Mouse (Mus musculus) midbrain, embryonic 14.5 days (tissue): Measurements from ENCODE around the gene Esrp2. TPM values are rescaled to one million over a fixed set of nuclear protein-coding genes. Genes with fewer than 3 reads are reported as not detected.
A peak's percentile ranks its signal among the peaks of the same experiment; 100 is the strongest.

Experiments
- ATAC-seq: fragments of 200-750 bp; cut with Nextera tagmentation; 2 replicates; pipeline ENCODE4 v1.8.0; 2017; ENCODE audit warnings: moderate number of reproducible peaks, moderate library complexity; ENCODE audit not compliant: low FRiP score, low TSS enrichment
- DNase-seq: peaks from one replicate; pipeline ENCODE4 v3.0.0-alpha.2; 2015
- H3K27ac ChIP-seq: fragments of 300-500 bp; sonication (generic); replicated peaks from 2 replicates; pipeline ENCODE4 v1.5.1; 2014; ENCODE audit warnings: mild to moderate bottlenecking, low read depth, low read length, moderate library complexity
- H3K27me3 ChIP-seq: fragments of 300-500 bp; sonication (generic); 2 replicates; pipeline ENCODE4 v1.6.1; 2014; ENCODE audit warnings: low read length, control low read depth, mixed read lengths; ENCODE audit not compliant: control insufficient read depth, insufficient read depth
- H3K36me3 ChIP-seq: fragments of 300-500 bp; sonication (generic); 2 replicates; pipeline ENCODE4 v1.6.1; 2014; ENCODE audit warnings: low read length, control low read depth; ENCODE audit not compliant: control insufficient read depth, insufficient read depth
- H3K4me1 ChIP-seq: fragments of 300-500 bp; sonication (generic); 2 replicates; pipeline ENCODE4 v1.6.1; 2014; ENCODE audit warnings: mild to moderate bottlenecking, antibody characterized with exemption, low read length, control low read depth; ENCODE audit not compliant: control insufficient read depth, insufficient read depth
- H3K4me2 ChIP-seq: fragments of 300-500 bp; sonication (generic); 2 replicates; pipeline ENCODE4 v1.6.1; 2014; ENCODE audit warnings: mild to moderate bottlenecking, low read length, moderate library complexity
- H3K4me3 ChIP-seq: fragments of 300-500 bp; sonication (generic); replicated peaks from 2 replicates; pipeline ENCODE4 v1.5.1; 2014; ENCODE audit warnings: low read depth, low read length
- H3K9ac ChIP-seq: fragments of 300-500 bp; sonication (generic); replicated peaks from 2 replicates; pipeline ENCODE4 v1.6.1; 2014; ENCODE audit warnings: mild to moderate bottlenecking, low read length, moderate library complexity
- H3K9me3 ChIP-seq: fragments of 300-500 bp; sonication (generic); 2 replicates; pipeline ENCODE4 v1.6.1; 2016; ENCODE audit warnings: low read length, control low read depth, mixed read lengths; ENCODE audit not compliant: control insufficient read depth
- WGBS: fragments of 180-500 bp; shearing (Covaris S2); extraction: QIAGEN DNeasy Blood & Tissue Kit; methylation state at CpG from one replicate; pipeline ENCODE4 v1.1.7; 2014; 5-methylcytosine and 5-hydroxymethylcytosine counted together
- polyA plus RNA-seq: library from polyadenylated mRNA; unstranded; fragments of >200 nt; fragmentation: Nextera tagmentation; extraction: Ambion mirVana; gene quantifications from 2 replicates; pipeline ENCODE4 v1.2.1, GENCODE M21; 2014

The Esrp2 gene
- polyA plus RNA-seq, 1 experiment from 2014 or later: 0.25 TPM

- Histone ChIP-seq H3K9ac (peak overlapping the region; percentile 84), H3K4me3 (peak overlapping the region; percentile 87), H3K4me1 (peaks cover 7% of the 10 kb centered on the region), H3K27ac (no peak overlapping the region), H3K9me3 (no peaks in the 10 kb centered on the region), H3K36me3 (peaks cover 17% of the 10 kb centered on the region; the same call in 1 of the 2 replicates), H3K4me2 (peak overlapping the region; percentile 74), H3K27me3 (no peaks in the 10 kb centered on the region)
- DNase-seq: no peak
- 91% methylated on average over 9 of the region's 9 CpGs for WGBS
- ATAC-seq: no peak
Observed at GRCm38 (mm10) chr8:106151041-106151440, 14.3 kb upstream of the Esrp2 start.

GRCm38 (mm10) chr8:106150653-106151000, 13.9 kb upstream of the Esrp2 start:
- DNase-seq (no peak), ATAC-seq (no peak)
- 18% methylated on average over 8 of the region's 8 CpGs for WGBS
- no peaks in the 10 kb centered on the region for H3K27me3 ChIP-seq
- H3K9me3 ChIP-seq: no peaks in the 10 kb centered on the region
- peak overlapping the region; percentile 74 for H3K4me2 ChIP-seq
- H3K4me1 ChIP-seq: peaks cover 7% of the 10 kb centered on the region
- peak overlapping the region; percentile 70; the same call in 1 of the 2 replicates for H3K27ac ChIP-seq
- peaks cover 14% of the 10 kb centered on the region; the same call in 1 of the 2 replicates for H3K36me3 ChIP-seq
- H3K4me3 ChIP-seq: peak overlapping the region; percentile 87
- H3K9ac ChIP-seq: peak overlapping the region; percentile 84

GRCm38 (mm10) chr8:106149801-106150652, 13.3 kb upstream of the Esrp2 start, which contains the start of gene Pla2g15:
TSS of gene Pla2g15 (plus strand) at chr8:106150399.
- peak within 1 kb of the TSS; percentile 84 for H3K9ac ChIP-seq
- H3K4me1 ChIP-seq: peaks cover 7% of the 10 kb centered on the region
- H3K9me3 ChIP-seq: no peaks in the 10 kb centered on the region
- peak within 1 kb of the TSS; percentile 70; the same call in 1 of the 2 replicates for H3K27ac ChIP-seq
- WGBS: 2% methylated on average over 38 of the region's 38 CpGs
- H3K27me3 ChIP-seq: no peaks in the 10 kb centered on the region
- peak within 1 kb of the TSS; percentile 74 for H3K4me2 ChIP-seq
- ATAC-seq (peak; percentile 96), DNase-seq (peak; percentile 95)
- H3K4me3 ChIP-seq: peak within 1 kb of the TSS; percentile 87
- H3K36me3 ChIP-seq: 0 out of 2 replicates have a peak, but pooled peaks cover 10% of the 10 kb centered on the region

GRCm38 (mm10) chr8:106149025-106149424, 12.3 kb upstream of the Esrp2 start:
- no peak overlapping the region for H3K9ac ChIP-seq
- H3K4me3 ChIP-seq: no peak overlapping the region
- no peak overlapping the region for H3K4me2 ChIP-seq
- H3K27me3 ChIP-seq: no peaks in the 10 kb centered on the region
- ATAC-seq (no peak), DNase-seq (no peak)
- H3K4me1 ChIP-seq: peaks cover 7% of the 10 kb centered on the region
- no peaks in the 10 kb centered on the region for H3K9me3 ChIP-seq
- WGBS: 91% methylated on average over 6 of the region's 6 CpGs
- H3K36me3 ChIP-seq: 0 out of 2 replicates have a peak, but pooled peaks cover 3% of the 10 kb centered on the region
- H3K27ac ChIP-seq: no peak overlapping the region

GRCm38 (mm10) chr8:106147868-106148565, 11.2 kb upstream of the Esrp2 start:
- Histone ChIP-seq H3K27ac (no peak overlapping the region), H3K36me3 (no peaks in the 10 kb centered on the region), H3K4me2 (no peak overlapping the region), H3K9me3 (no peaks in the 10 kb centered on the region), H3K9ac (no peak overlapping the region), H3K27me3 (no peaks in the 10 kb centered on the region), H3K4me3 (no peak overlapping the region), H3K4me1 (peaks cover 7% of the 10 kb centered on the region)
- ATAC-seq (no peak), DNase-seq (no peak)
- WGBS: 90% methylated on average over 6 of the region's 6 CpGs

- no peak overlapping the region for H3K27ac ChIP-seq
- H3K4me3 ChIP-seq: no peak overlapping the region
- H3K4me1 ChIP-seq: peaks cover 5% of the 10 kb centered on the region
- DNase-seq: no peak
- H3K4me2 ChIP-seq: no peak overlapping the region
- WGBS: 91% methylated on average over 4 of the region's 4 CpGs
- ATAC-seq: no peak
- H3K9me3 ChIP-seq: no peaks in the 10 kb centered on the region
- no peaks in the 10 kb centered on the region for H3K27me3 ChIP-seq
- H3K36me3 ChIP-seq: no peaks in the 10 kb centered on the region
- no peak overlapping the region for H3K9ac ChIP-seq
Observed at GRCm38 (mm10) chr8:106146014-106146413, 9.2 kb upstream of the Esrp2 start.

GRCm38 (mm10) chr8:106145331-106145730, 8.6 kb upstream of the Esrp2 start:
- WGBS: 93% methylated on average over 2 of the region's 2 CpGs
- no peak for DNase-seq
- no peaks in the 10 kb centered on the region for H3K4me1 ChIP-seq
- H3K27me3 ChIP-seq: peaks cover 2% of the 10 kb centered on the region; the same call in 1 of the 2 replicates
- ATAC-seq: no peak
- H3K9ac ChIP-seq: no peak overlapping the region
- no peaks in the 10 kb centered on the region for H3K9me3 ChIP-seq
- H3K4me2 ChIP-seq: no peak overlapping the region
- no peak overlapping the region for H3K27ac ChIP-seq
- H3K4me3 ChIP-seq: no peak overlapping the region
- no peaks in the 10 kb centered on the region for H3K36me3 ChIP-seq

GRCm38 (mm10) chr8:106140769-106141168, 4.0 kb upstream of the Esrp2 start:
- Histone ChIP-seq H3K9me3 (no peaks in the 10 kb centered on the region), H3K4me1 (peaks cover 20% of the 10 kb centered on the region), H3K36me3 (no peaks in the 10 kb centered on the region), H3K9ac (no peak overlapping the region), H3K27me3 (peaks cover 47% of the 10 kb centered on the region), H3K4me3 (no peak overlapping the region), H3K4me2 (no peak overlapping the region), H3K27ac (no peak overlapping the region)
- 16% methylated on average over 13 of the region's 13 CpGs for whole genome bisulfite sequencing
- ATAC-seq: no peak; the same call in 1 of the 2 replicates
- DNase-seq: peak; percentile 92
